Mouse (Mus musculus): ENCODE data around the gene Hsd17b13. TPM values are rescaled to one million over a fixed set of nuclear protein-coding genes. Genes with fewer than 3 reads are reported as not detected.

Hsd17b13 gene
- total and polyA plus RNA-seq, 3 experiments = not detected

DNA sequence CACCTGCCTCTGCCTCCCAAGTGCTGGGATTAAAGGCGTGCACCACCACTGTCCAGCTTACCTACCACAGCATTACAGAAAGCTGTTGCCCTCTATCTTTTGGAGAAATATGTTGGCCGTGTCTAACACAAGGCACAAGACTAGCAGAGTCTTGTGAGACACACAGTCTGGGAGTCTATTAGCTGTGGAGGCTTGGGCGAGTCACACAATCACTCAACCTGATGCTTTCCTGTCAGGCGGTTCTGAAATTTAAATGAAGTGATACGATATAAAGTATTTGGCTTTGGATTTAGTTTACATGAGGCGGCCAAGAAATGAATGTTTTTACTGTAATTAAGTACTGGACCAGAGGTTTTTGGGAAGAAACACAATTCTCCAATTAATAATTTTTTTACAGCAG lies 71.0 kb downstream of the Hsd17b13 start:
- Histone ChIP-seq H3K4me1 (ENCODE audit: control insufficient read depth, insufficient read depth, low read length) (peaks cover 6% of the 10 kb centered on the region), H3K9ac (ENCODE audit: low read depth, low read length) (no peak overlapping the region), H3K36me3 (ENCODE audit: control insufficient read depth, insufficient read depth, low read length) (no peaks in the 10 kb centered on the region; the same call in 1 of the 2 replicates), H3K79me2 (replicated peaks; ENCODE audit: control insufficient read depth, insufficient read depth, low read length) (peaks cover 2% of the 10 kb centered on the region; the same call in 1 of the 2 replicates), H3K27ac (no peak overlapping the region), H3K27me3 (ENCODE audit: control insufficient read depth, insufficient read depth, low read length) (no peaks in the 10 kb centered on the region), H3K4me3 (no peak overlapping the region)
- intact Hi-C loops (cut with DNase I) = no loop called here
- TF ChIP-seq CTCF (IDR thresholded peaks at IDR 0.05) (no peak), POLR2A (IDR thresholded peaks at IDR 0.05; ENCODE audit: insufficient read depth, low read depth, low read length) (no peak)
- DNase-seq = no peak
- 89% methylated on average over 6 of the region's 6 CpGs for WGBS

Other genes starting within 250 kb of the Hsd17b13 start
- gene Klhl8, start 66.2 kb downstream of the Hsd17b13 start, total RNA-seq (2021) = 10 to 100 TPM; 11.0 to 12.1 TPM
- 7.7 and 16.6 TPM in 2 replicates for gene Klhl8, start 66.2 kb downstream of the Hsd17b13 start, polyA plus RNA-seq (2012; rRNA removed)
- gene Hsd17b11, start 44.5 kb upstream of the Hsd17b13 start, total RNA-seq (2021) = 10 to 100 TPM; 23.1 to 30.8 TPM
- 14.0 and 20.6 TPM in 2 replicates for gene Hsd17b11, start 44.5 kb upstream of the Hsd17b13 start, polyA plus RNA-seq (2012; rRNA removed)
- gene Nudt9, start 68.9 kb upstream of the Hsd17b13 start, total RNA-seq (2021) = 10 to 100 TPM; 48.3 to 59.1 TPM
- 38.7 and 39.0 TPM in 2 replicates for gene Nudt9, start 68.9 kb upstream of the Hsd17b13 start, polyA plus RNA-seq (2012; rRNA removed)
- gene Gm17660, start 100.2 kb upstream of the Hsd17b13 start, total RNA-seq (2021) = not detected
- not detected in 2 replicates for gene Gm17660, start 100.2 kb upstream of the Hsd17b13 start, polyA plus RNA-seq (2012; rRNA removed)
- 100 to 1,000 TPM; 182 to 219 TPM for gene Sparcl1, start 136.3 kb upstream of the Hsd17b13 start, total RNA-seq (2021)
- 122 and 281 TPM in 2 replicates for gene Sparcl1, start 136.3 kb upstream of the Hsd17b13 start, polyA plus RNA-seq (2012; rRNA removed)
- not detected for gene Dspp, start 193.3 kb upstream of the Hsd17b13 start, total RNA-seq (2021)
- gene Dspp, start 193.3 kb upstream of the Hsd17b13 start, polyA plus RNA-seq (2012; rRNA removed) = not detected in 2 replicates
- gene Dmp1, start 225.2 kb upstream of the Hsd17b13 start, total RNA-seq (2021) = not detected
- gene Dmp1, start 225.2 kb upstream of the Hsd17b13 start, polyA plus RNA-seq (2012; rRNA removed) = not detected in 2 replicates

Measured in heart, adult 2 months (tissue).